ENCODE assay signal across 8 mouse cellular contexts in genomic region chr3:134239321-134239970, GRCm38 (mm10). TPM values are rescaled to one million over a fixed set of nuclear protein-coding genes. Genes with fewer than 3 reads are reported as not detected.
DNase-seq lines count a peak whose midpoint lies in the region; ATAC-seq and TF ChIP-seq lines count a peak whose summit lies in the region.

No protein-coding gene starts in this region.

- no peaks in the 10 kb centered on the region for H3K9me3 ChIP-seq in heart, embryonic 14.5 days (ENCODE audit: control insufficient read depth, low read length)
- H3K9me3 ChIP-seq in liver, embryonic 13.5 days (replicated peaks): no peaks in the 10 kb centered on the region
- no peaks in the 10 kb centered on the region for H3K9me3 ChIP-seq in neural tube, embryonic 15.5 days (replicated peaks)

- WGBS in heart, embryonic 14.5 days: under 1% methylated on average over 51 of the region's 51 CpGs
- WGBS in liver, embryonic 13.5 days (ENCODE audit: insufficient replicate concordance): 1% methylated on average over 46 of the region's 51 CpGs
- WGBS in neural tube, embryonic 15.5 days: under 1% methylated on average over 51 of the region's 51 CpGs

- H3K27me3 ChIP-seq in heart, embryonic 14.5 days (ENCODE audit: control insufficient read depth, insufficient read depth, low read length): no peaks in the 10 kb centered on the region
- H3K27me3 ChIP-seq in liver, embryonic 13.5 days: peaks cover 74% of the 10 kb centered on the region
- H3K27me3 ChIP-seq in neural tube, embryonic 15.5 days (replicated peaks): no peaks in the 10 kb centered on the region

- DNase-seq in A20 (ENCODE audit: low read depth, low spot score): peak; percentile 56
- DNase-seq in adrenal gland, postnatal 36 days: peak; percentile 72 to 76
- DNase-seq in kidney, postnatal 25 days: peak; percentile 25 to 48
- no peak for DNase-seq in liver, embryonic 13.5 days
- peak; percentile 66 for DNase-seq in thymus, postnatal 4 days

- ATAC-seq in heart, embryonic 14.5 days (ENCODE audit: insufficient number of reproducible peaks, insufficient read depth, low FRiP score, low read depth): peak; percentile 41
- ATAC-seq in liver, embryonic 13.5 days (ENCODE audit: low read depth): no peak; the same call in 1 of the 2 replicates
- ATAC-seq in neural tube, embryonic 15.5 days (ENCODE audit: low FRiP score): peak; percentile 28

- peak overlapping the region; percentile 88 for H3K4me2 ChIP-seq in heart, embryonic 14.5 days (ENCODE audit: low read length)
- H3K4me2 ChIP-seq in liver, embryonic 13.5 days: peak overlapping the region; percentile 71
- H3K4me2 ChIP-seq in neural tube, embryonic 15.5 days: peak overlapping the region; percentile 68

- no peak for TF ChIP-seq CTCF in embryonic fibroblast, embryonic 13.5 days (IDR thresholded peaks at IDR 0.05; ENCODE audit: borderline replicate concordance, insufficient read depth, low read length)

- H3K9ac ChIP-seq in heart, embryonic 14.5 days (ENCODE audit: low read length): peak overlapping the region; percentile 80
- peak overlapping the region; percentile 51; the same call in 1 of the 2 replicates for H3K9ac ChIP-seq in liver, embryonic 13.5 days
- peak overlapping the region; percentile 71 for H3K9ac ChIP-seq in neural tube, embryonic 15.5 days (replicated peaks)

- H3K4me1 ChIP-seq in embryonic fibroblast, embryonic 13.5 days (ENCODE audit: control insufficient read depth, insufficient read depth, low read length): no peaks in the 10 kb centered on the region; the same call in 1 of the 2 replicates
- peaks cover 0 to 18% of the 10 kb centered on the region in 2 experiments; a peak in 2 of 4 replicates for H3K4me1 ChIP-seq in heart, embryonic 14.5 days (ENCODE audit: control insufficient read depth in 2 of 2, insufficient read depth in 2 of 2, low read length in 2 of 2)
- H3K4me1 ChIP-seq in liver, embryonic 13.5 days (replicated peaks): peaks cover 4% of the 10 kb centered on the region; the same call in 1 of the 2 replicates
- peaks cover 30% of the 10 kb centered on the region for H3K4me1 ChIP-seq in neural tube, embryonic 15.5 days

- H3K4me3 ChIP-seq in embryonic fibroblast, embryonic 13.5 days (ENCODE audit: insufficient read depth, low read length): peak overlapping the region; percentile 83
- H3K4me3 ChIP-seq in heart, embryonic 14.5 days (ENCODE audit: control insufficient read depth in 1 of 2, insufficient read depth in 1 of 2, low read depth in 1 of 2, low read length in 2 of 2): peak overlapping the region; percentile 63 to 72
- peak overlapping the region; percentile 59 for H3K4me3 ChIP-seq in liver, embryonic 13.5 days (replicated peaks)
- H3K4me3 ChIP-seq in neural tube, embryonic 15.5 days (replicated peaks): peak overlapping the region; percentile 67

- peak overlapping the region; percentile 62 for H3K27ac ChIP-seq in embryonic fibroblast, embryonic 13.5 days (ENCODE audit: insufficient read depth, low read length)
- peak overlapping the region; percentile 83 to 95 for H3K27ac ChIP-seq in heart, embryonic 14.5 days (replicated peaks in 1 of 2; ENCODE audit: control insufficient read depth in 1 of 2, insufficient read depth in 1 of 2, low read depth in 2 of 2, low read length in 2 of 2)
- H3K27ac ChIP-seq in liver, embryonic 13.5 days: no peak overlapping the region
- H3K27ac ChIP-seq in neural tube, embryonic 15.5 days (replicated peaks): peak overlapping the region; percentile 98

- TF ChIP-seq POLR2A in embryonic fibroblast, embryonic 13.5 days (IDR thresholded peaks at IDR 0.05; ENCODE audit: low read depth, low read length): 0 out of 2 replicates have a peak, but pooled peaks have one; percentile 4

- H3K36me3 ChIP-seq in heart, embryonic 14.5 days (ENCODE audit: control insufficient read depth, insufficient read depth, low read length): no peaks in the 10 kb centered on the region
- no peaks in the 10 kb centered on the region for H3K36me3 ChIP-seq in liver, embryonic 13.5 days
- no peaks in the 10 kb centered on the region for H3K36me3 ChIP-seq in neural tube, embryonic 15.5 days

RNA-seq across cellular contexts. Expression of gene Cxxc4, which starts 3.2 kb away (rescaled TPM):
- 1 to 10 TPM; 4.4 to 4.7 TPM for total RNA-seq in adrenal gland, postnatal 36 days (2021)
- 2.2 and 3.7 TPM in 2 replicates for polyA plus RNA-seq in embryonic fibroblast, embryonic 13.5 days (2011; ENCODE audit: insufficient read length, low read depth, missing spikeins)
- polyA plus RNA-seq in heart, embryonic 14.5 days (2014; fragmentation: Nextera tagmentation; extraction: Ambion mirVana): 5.4 and 6.2 TPM in 2 replicates
- polyA plus RNA-seq in liver, embryonic 13.5 days (2015; fragmentation: Nextera tagmentation; extraction: Ambion mirVana): 0.33 and 0.42 TPM in 2 replicates
- polyA plus RNA-seq in neural tube, embryonic 15.5 days (2015; fragmentation: Nextera tagmentation; extraction: Ambion mirVana): 24.1 and 26.5 TPM in 2 replicates
